Mouse (Mus musculus) kidney, embryonic 14.5 days (tissue): ENCODE measurements around the gene Olfr556. TPM values are rescaled to one million over a fixed set of nuclear protein-coding genes. Genes with fewer than 3 reads are reported as not detected.

Source experiments
- polyA plus RNA-seq: library from polyadenylated mRNA; unstranded; fragments of >200 nt; fragmentation: Nextera tagmentation; extraction: Ambion mirVana; gene quantifications from 2 replicates; pipeline ENCODE4 v1.2.1, GENCODE M21; 2014

Olfr556 gene
- polyA plus RNA-seq, 1 experiment from 2014 or later: not detected

Other genes with a start within 250 kb of the Olfr556 start
- gene Rrm1, start 223.2 kb upstream of the Olfr556 start, polyA plus RNA-seq: 159 and 198 TPM in 2 replicates
- 0.63 and 0.80 TPM in 2 replicates for gene Olfr543, start 183.2 kb upstream of the Olfr556 start, polyA plus RNA-seq
- gene Olfr544, start 176.6 kb upstream of the Olfr556 start, polyA plus RNA-seq: 0.10 TPM in 1 of 2 replicates, not detected in the other
- not detected in 2 replicates for gene Olfr545, start 165.3 kb upstream of the Olfr556 start, polyA plus RNA-seq
- not detected in 2 replicates for gene Olfr547, start 130.2 kb upstream of the Olfr556 start, polyA plus RNA-seq
- gene Olfr548-ps1, start 124.0 kb upstream of the Olfr556 start, polyA plus RNA-seq: not detected in 2 replicates
- gene Olfr549, start 115.0 kb upstream of the Olfr556 start, polyA plus RNA-seq: not detected in 2 replicates
- gene Trim21, start 99.4 kb upstream of the Olfr556 start, polyA plus RNA-seq: 0.68 and 1.5 TPM in 2 replicates
- not detected in 2 replicates for gene Olfr550, start 93.5 kb upstream of the Olfr556 start, polyA plus RNA-seq
- not detected in 2 replicates for gene Olfr551, start 73.0 kb upstream of the Olfr556 start, polyA plus RNA-seq
- gene Olfr552, start 67.1 kb upstream of the Olfr556 start, polyA plus RNA-seq: not detected in 2 replicates
- not detected in 2 replicates for gene Olfr553, start 46.7 kb upstream of the Olfr556 start, polyA plus RNA-seq
- not detected in 2 replicates for gene Olfr554, start 26.5 kb upstream of the Olfr556 start, polyA plus RNA-seq
- gene Olfr555, start 6.1 kb upstream of the Olfr556 start, polyA plus RNA-seq: not detected in 2 replicates
- gene Trim68, start 22.4 kb downstream of the Olfr556 start, polyA plus RNA-seq: 10.4 and 15.4 TPM in 2 replicates
- not detected in 2 replicates for gene Olfr557, start 31.0 kb downstream of the Olfr556 start, polyA plus RNA-seq
- 0.20 and 0.36 TPM in 2 replicates for gene Olfr558, start 37.3 kb downstream of the Olfr556 start, polyA plus RNA-seq
- gene Olfr33, start 54.2 kb downstream of the Olfr556 start, polyA plus RNA-seq: not detected in 2 replicates
- gene Olfr559, start 62.6 kb downstream of the Olfr556 start, polyA plus RNA-seq: not detected in 2 replicates
- not detected in 2 replicates for gene Olfr560, start 94.5 kb downstream of the Olfr556 start, polyA plus RNA-seq
- gene Olfr78, start 94.6 kb downstream of the Olfr556 start, polyA plus RNA-seq: 0.22 and 0.27 TPM in 2 replicates
- not detected in 2 replicates for gene Olfr561, start 106.3 kb downstream of the Olfr556 start, polyA plus RNA-seq
- gene Olfr564, start 138.6 kb downstream of the Olfr556 start, polyA plus RNA-seq: not detected in 2 replicates
- gene Olfr566, start 193.9 kb downstream of the Olfr556 start, polyA plus RNA-seq: not detected in 2 replicates
- gene Olfr568, start 212.2 kb downstream of the Olfr556 start, polyA plus RNA-seq: not detected in 2 replicates
- not detected in 2 replicates for gene Olfr569, start 226.0 kb downstream of the Olfr556 start, polyA plus RNA-seq
- gene Olfr570, start 229.7 kb downstream of the Olfr556 start, polyA plus RNA-seq: not detected in 2 replicates